Mouse (Mus musculus) cerebellum, postnatal 36 days (tissue): ENCODE results near the gene Dhcr7.

Experiments used
- DNase-seq, 2 experiments: peaks; one replicate each; pipeline ENCODE4 v3.0.0; 2021 to 2022; ENCODE audit warnings: mixed read lengths in 2 of 2

Dhcr7 gene

GRCm38 (mm10) chr7:143822375-143823265 lies at the start of gene Dhcr7, which contains the start of gene Nadsyn1:
Gene Dhcr7, plus strand, starts transcription at chr7:143823145.
Gene Nadsyn1, minus strand, starts transcription at chr7:143822849.
- DNase-seq: peak; percentile 97 to 99

- no peak for DNase-seq
These were observed 46.8 kb upstream of the Dhcr7 start for GRCm38 (mm10) chr7:143776137-143776536.

- no peak for DNase-seq
These were observed 45.6 kb upstream of the Dhcr7 start for GRCm38 (mm10) chr7:143777375-143777774.

- DNase-seq: no peak
These were observed 39.5 kb upstream of the Dhcr7 start for GRCm38 (mm10) chr7:143783378-143783995.

- peak; percentile 38 to 44 for DNase-seq
These were observed 38.7 kb upstream of the Dhcr7 start, which contains the start of gene Mrgpre for GRCm38 (mm10) chr7:143783996-143784829. Gene Mrgpre, minus strand, starts transcription at chr7:143784500.

- DNase-seq: no peak
These were observed 30.5 kb upstream of the Dhcr7 start for GRCm38 (mm10) chr7:143792336-143792985.

- peak in 1 of 2 experiments; percentile 41 for DNase-seq
These were observed 29.8 kb upstream of the Dhcr7 start for GRCm38 (mm10) chr7:143793121-143793520.

- no peak for DNase-seq
These were observed 24.2 kb upstream of the Dhcr7 start for GRCm38 (mm10) chr7:143798783-143799182.

- DNase-seq: no peak
These were observed 22.2 kb upstream of the Dhcr7 start for GRCm38 (mm10) chr7:143800770-143801169.

GRCm38 (mm10) chr7:143801195-143802065 lies 21.5 kb upstream of the Dhcr7 start:
- DNase-seq: no peak

- DNase-seq: no peak
These were observed 17.7 kb upstream of the Dhcr7 start for GRCm38 (mm10) chr7:143805199-143805624.

- DNase-seq: no peak
These were observed 14.0 kb upstream of the Dhcr7 start for GRCm38 (mm10) chr7:143808909-143809308.

GRCm38 (mm10) chr7:143819201-143819600 lies 3.7 kb upstream of the Dhcr7 start:
- no peak for DNase-seq

GRCm38 (mm10) chr7:143821241-143821640 lies 1.7 kb upstream of the Dhcr7 start:
- DNase-seq: no peak

GRCm38 (mm10) chr7:143823266-143823605 lies 291 bp downstream of the Dhcr7 start:
- no peak for DNase-seq

GRCm38 (mm10) chr7:143826985-143827384 lies 4.0 kb downstream of the Dhcr7 start:
- no peak for DNase-seq

GRCm38 (mm10) chr7:143829504-143830331 lies 6.8 kb downstream of the Dhcr7 start:
- peak; percentile 94 to 96 for DNase-seq

GRCm38 (mm10) chr7:143830399-143830798 lies 7.5 kb downstream of the Dhcr7 start:
- peak in 1 of 2 experiments; percentile 14 for DNase-seq

GRCm38 (mm10) chr7:143832196-143832595 lies 9.3 kb downstream of the Dhcr7 start:
- DNase-seq: no peak

GRCm38 (mm10) chr7:143832611-143833010 lies 9.7 kb downstream of the Dhcr7 start:
- no peak for DNase-seq
